Mouse (Mus musculus) layer of hippocampus, postnatal 14 days (tissue): ENCODE measurements at regions not wholly inside any gene's neighbourhood (a gene's known extent, or its start where the extent isn't known, plus 50 kb on each side); places are given as distances from the start of the nearest gene placed in this dataset.
A peak's percentile ranks its signal among the peaks of the same experiment; 100 is the strongest.

Experiments used
- DNase-seq, 2 experiments: peaks; one replicate each; pipeline ENCODE4 v3.0.0; 2021 to 2022; ENCODE audit warnings: low spot score in 2 of 2, mixed read lengths in 1 of 2

GRCm38 (mm10) chr2:131436149-131436548 is 55.1 kb upstream of the Smox start:
- DNase-seq = no peak

- no peak for DNase-seq
These were observed 60.8 kb upstream of the Smox start for GRCm38 (mm10) chr2:131430474-131430873.

GRCm38 (mm10) chr2:131428089-131428488 is 63.2 kb upstream of the Smox start:
- DNase-seq = no peak

GRCm38 (mm10) chr2:131426941-131427340 is 64.4 kb upstream of the Smox start:
- no peak for DNase-seq

- no peak for DNase-seq
These were observed 67.5 kb upstream of the Smox start for GRCm38 (mm10) chr2:131423616-131424320.

GRCm38 (mm10) chr2:131422907-131423445 is 68.3 kb upstream of the Smox start:
- peak; percentile 47 to 81 for DNase-seq

GRCm38 (mm10) chr2:131418130-131418529 is 65.4 kb upstream of the Rnf24 start:
- DNase-seq = no peak

GRCm38 (mm10) chr2:131417472-131417871 is 64.8 kb upstream of the Rnf24 start:
- DNase-seq = no peak

GRCm38 (mm10) chr2:131416482-131416881 is 63.8 kb upstream of the Rnf24 start:
- DNase-seq = peak; percentile 42 to 66

GRCm38 (mm10) chr2:131410906-131411520 is 58.3 kb upstream of the Rnf24 start:
- no peak for DNase-seq

GRCm38 (mm10) chr2:131407337-131407736 is 54.6 kb upstream of the Rnf24 start:
- DNase-seq = no peak

- no peak for DNase-seq
These were observed 51.5 kb upstream of the Rnf24 start for GRCm38 (mm10) chr2:131404218-131404555.

GRCm38 (mm10) chr2:131403543-131404217 is 51.0 kb upstream of the Rnf24 start:
- DNase-seq = no peak
